Mouse (Mus musculus): ENCODE measurements around the gene Trim80. TPM values are rescaled to one million over a fixed set of nuclear protein-coding genes. Genes with fewer than 3 reads are reported as not detected.

Trim80 gene
- polyA plus RNA-seq, 1 experiment from 2014 or later = 0.14 TPM

DNA sequence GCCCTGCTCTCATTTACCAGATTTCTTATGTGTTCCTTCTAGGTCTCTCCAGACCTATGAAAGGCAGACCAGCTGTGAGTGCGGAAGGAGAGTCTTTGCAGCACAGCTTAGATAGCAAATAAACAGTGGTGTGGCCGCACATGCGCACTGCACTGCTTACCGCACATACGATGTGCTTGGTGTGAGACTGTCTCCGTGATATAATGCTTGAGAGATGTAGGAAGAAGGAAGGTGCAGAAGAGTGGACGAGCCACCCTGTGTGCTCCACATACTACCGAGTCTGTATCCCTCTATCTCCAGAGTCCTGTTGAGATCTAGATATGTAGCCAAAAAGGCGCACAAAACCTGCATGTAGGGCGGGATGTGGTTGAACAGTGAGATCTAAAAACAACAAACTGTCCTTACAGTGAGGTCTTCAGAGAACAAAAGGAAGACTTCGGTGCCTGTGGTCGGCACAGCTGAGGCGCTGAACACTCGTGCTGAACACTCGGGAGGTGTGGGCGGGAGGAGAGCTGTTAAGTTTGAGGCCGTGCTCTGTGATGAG, 33.4 kb upstream of the Trim80 start:
- no peak for ATAC-seq (replicated peaks; ENCODE audit: extremely low read depth, insufficient read depth, low FRiP score)
- 85% methylated on average over 17 of the region's 17 CpGs for WGBS
- Histone ChIP-seq H3K4me1 (ENCODE audit: control insufficient read depth, insufficient read depth, low read length) (peaks cover 16% of the 10 kb centered on the region), H3K4me3 (ENCODE audit: low read length) (no peak overlapping the region), H3K36me3 (ENCODE audit: control insufficient read depth, insufficient read depth) (peaks cover 14% of the 10 kb centered on the region; the same call in 1 of the 2 replicates), H3K4me2 (ENCODE audit: low read depth, low read length) (no peak overlapping the region), H3K9me3 (replicated peaks; ENCODE audit: control insufficient read depth, low read length) (no peaks in the 10 kb centered on the region), H3K27me3 (ENCODE audit: control insufficient read depth, insufficient read depth, low read length) (no peaks in the 10 kb centered on the region), H3K9ac (ENCODE audit: low read length) (no peak overlapping the region), H3K27ac (ENCODE audit: low read length) (peak overlapping the region; percentile 5; the same call in 1 of the 2 replicates)

DNA sequence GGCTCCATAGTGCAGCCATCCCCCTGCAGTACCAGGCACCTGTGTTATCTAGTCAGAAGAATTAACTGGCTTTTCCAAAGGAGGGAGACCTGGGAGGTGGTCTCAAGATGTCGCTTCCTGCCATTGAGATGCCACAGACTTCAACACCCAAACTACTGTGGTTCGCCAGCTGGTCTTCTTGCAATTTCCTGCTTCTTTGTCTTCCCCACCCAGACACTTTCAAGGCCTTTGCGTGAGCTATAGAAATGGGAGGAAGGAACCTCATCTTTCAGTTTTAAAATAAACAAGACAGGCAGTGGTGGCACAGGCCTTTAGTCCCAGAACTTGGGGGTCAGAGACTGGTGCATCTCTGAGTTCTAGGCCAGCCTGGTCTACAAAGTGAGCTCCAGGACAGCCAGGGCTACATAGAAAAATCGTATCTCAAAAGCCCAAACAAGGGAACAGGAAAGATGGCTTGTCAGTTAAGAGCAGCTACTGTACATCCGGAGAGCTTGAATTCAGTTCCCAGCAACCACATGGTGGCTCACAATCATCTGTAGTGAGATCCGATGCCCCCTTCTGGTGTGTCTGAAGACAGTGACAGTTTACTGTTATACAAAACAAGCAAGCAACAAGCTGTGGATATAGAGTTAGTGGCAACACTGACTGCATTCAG, 32.0 kb upstream of the Trim80 start:
- no peak for ATAC-seq (replicated peaks; ENCODE audit: extremely low read depth, insufficient read depth, low FRiP score)
- Histone ChIP-seq H3K9me3 (replicated peaks; ENCODE audit: control insufficient read depth, low read length) (no peaks in the 10 kb centered on the region), H3K9ac (ENCODE audit: low read length) (no peak overlapping the region), H3K36me3 (ENCODE audit: control insufficient read depth, insufficient read depth) (peaks cover 14% of the 10 kb centered on the region; the same call in 1 of the 2 replicates), H3K4me2 (ENCODE audit: low read depth, low read length) (no peak overlapping the region; the same call in 1 of the 2 replicates), H3K27me3 (ENCODE audit: control insufficient read depth, insufficient read depth, low read length) (no peaks in the 10 kb centered on the region), H3K27ac (ENCODE audit: low read length) (peak overlapping the region; percentile 70), H3K4me1 (ENCODE audit: control insufficient read depth, insufficient read depth, low read length) (peaks cover 18% of the 10 kb centered on the region), H3K4me3 (ENCODE audit: low read length) (no peak overlapping the region)
- WGBS = 67% methylated on average over 6 of the region's 6 CpGs

DNA sequence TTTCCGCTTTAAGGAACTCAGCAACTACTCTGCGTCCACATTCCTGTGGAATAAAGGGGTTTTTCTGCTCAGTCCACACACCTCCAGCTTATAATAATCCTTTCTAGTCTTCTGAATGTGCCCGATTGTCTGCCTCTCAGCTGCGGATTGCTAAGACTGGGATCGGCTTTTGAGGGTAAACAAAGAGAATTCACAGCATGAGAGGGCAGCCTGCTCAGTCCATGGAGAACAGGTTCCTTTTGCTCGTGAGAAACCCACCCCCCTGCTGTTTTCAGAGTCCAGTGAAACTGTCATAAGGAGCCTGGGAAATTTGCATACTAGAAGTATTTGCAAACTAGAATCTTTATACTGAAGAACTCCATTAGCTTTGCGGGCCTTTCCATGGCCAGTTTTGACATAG, 30.8 kb upstream of the Trim80 start:
- Histone ChIP-seq H3K4me2 (ENCODE audit: low read depth, low read length) (no peak overlapping the region), H3K27me3 (ENCODE audit: control insufficient read depth, insufficient read depth, low read length) (no peaks in the 10 kb centered on the region), H3K36me3 (ENCODE audit: control insufficient read depth, insufficient read depth) (peaks cover 14% of the 10 kb centered on the region; the same call in 1 of the 2 replicates), H3K9ac (ENCODE audit: low read length) (no peak overlapping the region), H3K9me3 (replicated peaks; ENCODE audit: control insufficient read depth, low read length) (no peaks in the 10 kb centered on the region), H3K27ac (ENCODE audit: low read length) (no peak overlapping the region), H3K4me1 (ENCODE audit: control insufficient read depth, insufficient read depth, low read length) (peaks cover 17% of the 10 kb centered on the region), H3K4me3 (ENCODE audit: low read length) (no peak overlapping the region)
- no peak for ATAC-seq (replicated peaks; ENCODE audit: extremely low read depth, insufficient read depth, low FRiP score)
- 87% methylated on average over 7 of the region's 7 CpGs for WGBS

DNA sequence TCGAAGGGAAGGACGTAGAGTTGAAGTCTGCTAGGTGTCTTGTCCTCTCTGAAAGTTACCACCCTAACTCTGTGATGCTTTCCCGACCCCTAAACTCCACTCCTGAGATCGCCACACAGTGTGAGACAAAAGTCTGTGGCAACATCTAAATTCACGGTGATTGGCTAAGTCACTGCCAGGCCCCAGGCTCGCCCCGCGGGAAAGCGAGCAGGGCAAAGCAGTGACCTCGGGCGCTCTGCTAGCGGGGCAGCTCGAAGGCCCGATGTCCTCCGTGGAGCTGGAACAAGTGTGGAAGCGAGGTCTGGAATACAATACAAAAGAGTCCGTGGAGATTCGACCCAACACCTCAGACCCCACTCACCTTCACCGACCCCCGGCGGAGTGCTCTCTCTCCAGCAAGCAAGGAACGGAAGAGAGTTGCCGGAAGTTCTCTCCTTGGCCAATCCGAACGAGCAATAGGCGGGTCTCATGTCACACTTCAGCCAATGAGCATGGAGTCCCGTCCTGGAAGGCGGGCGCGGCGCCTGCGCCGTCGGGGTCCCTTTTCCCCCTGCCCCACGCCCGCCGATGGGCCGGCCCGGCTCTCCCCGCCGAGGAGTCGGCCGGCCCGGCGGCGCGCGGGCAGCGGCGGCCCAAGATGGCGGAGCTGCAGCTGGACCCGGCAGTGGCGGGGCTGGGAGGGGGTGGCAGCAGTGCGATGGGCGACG, 20.7 kb upstream of the Trim80 start, which contains the start of the genes Atp5h and Kctd2:
Gene Atp5h (minus strand): TSS at position 432 of the 707 bp plus-strand sequence.
Gene Kctd2 (plus strand): TSS at position 598 of the 707 bp plus-strand sequence.
- Histone ChIP-seq H3K4me3 (ENCODE audit: low read length) (peak within 1 kb of the TSS; percentile 96), H3K27me3 (ENCODE audit: control insufficient read depth, insufficient read depth, low read length) (no peaks in the 10 kb centered on the region), H3K9ac (ENCODE audit: low read length) (peak within 1 kb of the TSS; percentile 96), H3K27ac (ENCODE audit: low read length) (peak within 1 kb of the TSS; percentile 93), H3K36me3 (ENCODE audit: control insufficient read depth, insufficient read depth) (peaks cover 28% of the 10 kb centered on the region), H3K4me1 (ENCODE audit: control insufficient read depth, insufficient read depth, low read length) (peaks cover 56% of the 10 kb centered on the region), H3K4me2 (ENCODE audit: low read depth, low read length) (peak within 1 kb of the TSS; percentile 98), H3K9me3 (replicated peaks; ENCODE audit: control insufficient read depth, low read length) (no peaks in the 10 kb centered on the region)
- peak; percentile 95 for ATAC-seq (replicated peaks; ENCODE audit: extremely low read depth, insufficient read depth, low FRiP score)
- under 1% methylated on average over 53 of the region's 56 CpGs for WGBS

DNA sequence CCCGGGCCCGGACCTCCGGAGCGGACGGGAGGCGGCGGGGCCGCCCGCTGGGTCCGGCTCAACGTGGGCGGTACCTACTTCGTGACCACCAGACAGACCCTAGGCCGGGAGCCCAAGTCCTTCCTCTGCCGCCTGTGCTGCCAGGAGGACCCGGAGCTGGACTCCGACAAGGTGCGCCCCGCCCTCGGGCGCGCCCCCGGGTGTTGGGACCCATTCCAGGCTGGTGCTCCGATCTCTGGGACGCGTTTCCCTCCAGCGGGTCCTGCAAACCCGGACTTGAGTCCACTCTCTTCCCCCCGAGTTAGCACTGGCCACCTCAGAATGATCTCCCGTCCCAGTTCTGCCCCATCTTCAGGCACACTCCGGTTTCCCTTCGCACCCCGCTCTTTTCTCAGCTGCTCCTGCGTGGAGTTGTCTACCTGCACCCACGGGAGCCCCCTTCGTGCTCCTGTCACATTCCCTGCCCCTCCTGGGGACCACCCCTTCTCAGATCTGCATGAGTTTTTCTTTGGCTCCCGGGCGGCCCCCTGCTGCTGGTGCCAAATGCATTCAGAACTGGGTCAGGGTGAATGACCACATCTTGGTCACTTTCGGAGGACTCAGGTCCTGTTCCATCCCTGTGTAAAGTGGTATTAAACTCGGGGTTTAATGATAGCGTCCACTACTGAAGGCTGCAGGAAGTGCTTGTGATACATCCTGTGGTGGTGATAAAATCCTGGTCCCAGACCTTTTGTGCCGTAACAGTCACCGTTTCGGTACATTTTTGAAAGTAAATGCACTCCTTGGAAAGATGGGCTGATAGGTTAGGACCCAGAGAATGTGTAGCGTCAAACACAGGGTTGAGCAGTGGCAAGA, 19.8 kb upstream of the Trim80 start:
- peak overlapping the region; percentile 96 for H3K4me3 ChIP-seq (ENCODE audit: low read length)
- peaks cover 28% of the 10 kb centered on the region for H3K36me3 ChIP-seq (ENCODE audit: control insufficient read depth, insufficient read depth)
- H3K4me1 ChIP-seq (ENCODE audit: control insufficient read depth, insufficient read depth, low read length) = peaks cover 47% of the 10 kb centered on the region
- peak overlapping the region; percentile 98 for H3K4me2 ChIP-seq (ENCODE audit: low read depth, low read length)
- WGBS = 1% methylated on average over 43 of the region's 45 CpGs
- ATAC-seq (replicated peaks; ENCODE audit: extremely low read depth, insufficient read depth, low FRiP score) = peak; percentile 72
- peak overlapping the region; percentile 94 for H3K9ac ChIP-seq (ENCODE audit: low read length)
- H3K27me3 ChIP-seq (ENCODE audit: control insufficient read depth, insufficient read depth, low read length) = no peaks in the 10 kb centered on the region
- peak overlapping the region; percentile 91 for H3K27ac ChIP-seq (ENCODE audit: low read length)
- H3K9me3 ChIP-seq (replicated peaks; ENCODE audit: control insufficient read depth, low read length) = no peaks in the 10 kb centered on the region

DNA sequence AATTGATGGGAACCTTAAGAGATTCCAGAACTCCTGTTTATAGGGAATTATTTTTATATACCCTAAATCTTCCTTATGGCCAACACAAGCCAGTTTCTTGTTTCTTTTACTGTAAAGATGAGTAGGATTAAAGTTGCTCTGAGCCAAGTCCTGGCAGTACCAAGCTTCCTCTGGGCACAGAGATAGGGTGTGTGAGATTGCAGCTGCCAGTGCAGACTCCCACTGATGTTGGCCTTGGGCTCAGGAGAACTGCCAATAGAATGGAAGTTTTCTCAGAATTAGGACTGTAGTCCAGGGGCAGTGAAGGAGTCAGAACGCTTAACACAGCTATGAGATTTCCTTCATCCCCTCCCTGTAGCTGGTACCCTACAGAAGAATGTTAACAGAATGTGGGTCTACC, 19.0 kb upstream of the Trim80 start:
- H3K27me3 ChIP-seq (ENCODE audit: control insufficient read depth, insufficient read depth, low read length) = no peaks in the 10 kb centered on the region
- H3K27ac ChIP-seq (ENCODE audit: low read length) = no peak overlapping the region
- WGBS = 55% methylated on average over 1 of the region's 1 CpGs
- peak overlapping the region; percentile 41; the same call in 1 of the 2 replicates for H3K9ac ChIP-seq (ENCODE audit: low read length)
- no peaks in the 10 kb centered on the region for H3K9me3 ChIP-seq (replicated peaks; ENCODE audit: control insufficient read depth, low read length)
- ATAC-seq (replicated peaks; ENCODE audit: extremely low read depth, insufficient read depth, low FRiP score) = no peak
- peak overlapping the region; percentile 96 for H3K4me3 ChIP-seq (ENCODE audit: low read length)
- H3K4me1 ChIP-seq (ENCODE audit: control insufficient read depth, insufficient read depth, low read length) = peaks cover 43% of the 10 kb centered on the region
- peaks cover 25% of the 10 kb centered on the region for H3K36me3 ChIP-seq (ENCODE audit: control insufficient read depth, insufficient read depth)
- peak overlapping the region; percentile 98 for H3K4me2 ChIP-seq (ENCODE audit: low read depth, low read length)

DNA sequence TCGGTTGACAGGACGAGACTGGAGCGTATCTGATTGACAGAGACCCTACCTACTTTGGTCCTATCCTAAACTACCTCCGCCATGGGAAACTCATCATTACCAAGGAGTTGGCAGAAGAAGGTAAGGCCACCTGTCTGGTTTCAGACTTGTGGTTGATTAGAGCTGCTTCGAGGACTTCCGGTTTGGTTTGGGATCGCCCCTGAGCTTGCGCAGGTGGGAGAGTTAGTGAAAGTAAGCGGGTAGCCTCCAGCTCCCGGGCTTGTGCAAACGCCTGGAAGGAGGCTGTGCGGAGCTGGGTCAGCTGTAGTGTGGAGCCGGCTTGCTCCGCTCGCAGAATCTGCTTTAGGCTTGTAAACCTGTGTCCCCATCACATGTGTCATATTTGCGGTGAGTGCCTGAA, 18.4 kb upstream of the Trim80 start:
- no peak overlapping the region for H3K4me3 ChIP-seq (ENCODE audit: low read length)
- H3K27ac ChIP-seq (ENCODE audit: low read length) = no peak overlapping the region
- H3K4me2 ChIP-seq (ENCODE audit: low read depth, low read length) = no peak overlapping the region
- no peak for ATAC-seq (replicated peaks; ENCODE audit: extremely low read depth, insufficient read depth, low FRiP score)
- peaks cover 20% of the 10 kb centered on the region for H3K36me3 ChIP-seq (ENCODE audit: control insufficient read depth, insufficient read depth)
- WGBS = 88% methylated on average over 16 of the region's 16 CpGs
- H3K9me3 ChIP-seq (replicated peaks; ENCODE audit: control insufficient read depth, low read length) = no peaks in the 10 kb centered on the region
- no peak overlapping the region for H3K9ac ChIP-seq (ENCODE audit: low read length)
- no peaks in the 10 kb centered on the region for H3K27me3 ChIP-seq (ENCODE audit: control insufficient read depth, insufficient read depth, low read length)
- peaks cover 38% of the 10 kb centered on the region for H3K4me1 ChIP-seq (ENCODE audit: control insufficient read depth, insufficient read depth, low read length)

DNA sequence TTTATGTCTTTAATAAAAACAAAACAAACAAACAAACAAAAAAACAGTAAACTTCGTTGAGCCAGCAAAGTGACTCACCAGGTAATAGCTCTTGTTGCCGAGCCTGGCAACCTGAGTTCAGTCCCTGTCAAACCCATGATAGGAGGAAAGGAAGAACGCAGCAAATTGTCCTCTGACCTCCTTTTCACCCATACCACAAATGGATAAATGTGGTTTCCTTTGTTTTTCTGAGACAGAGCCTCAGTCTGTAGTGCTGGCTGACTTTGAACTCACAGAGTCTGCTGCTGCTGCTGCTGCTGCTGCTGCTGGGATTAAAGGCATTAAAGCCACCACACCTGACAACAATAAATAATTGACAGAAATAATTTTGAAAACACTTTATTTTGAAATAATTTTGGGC, 17.3 kb upstream of the Trim80 start:
- H3K4me2 ChIP-seq (ENCODE audit: low read depth, low read length) = no peak overlapping the region
- no peak for ATAC-seq (replicated peaks; ENCODE audit: extremely low read depth, insufficient read depth, low FRiP score)
- H3K4me3 ChIP-seq (ENCODE audit: low read length) = no peak overlapping the region
- H3K9me3 ChIP-seq (replicated peaks; ENCODE audit: control insufficient read depth, low read length) = no peaks in the 10 kb centered on the region
- no peaks in the 10 kb centered on the region for H3K27me3 ChIP-seq (ENCODE audit: control insufficient read depth, insufficient read depth, low read length)
- H3K9ac ChIP-seq (ENCODE audit: low read length) = no peak overlapping the region
- WGBS = 75% methylated on average over 3 of the region's 3 CpGs
- H3K4me1 ChIP-seq (ENCODE audit: control insufficient read depth, insufficient read depth, low read length) = peaks cover 30% of the 10 kb centered on the region
- H3K27ac ChIP-seq (ENCODE audit: low read length) = no peak overlapping the region
- H3K36me3 ChIP-seq (ENCODE audit: control insufficient read depth, insufficient read depth) = peaks cover 9% of the 10 kb centered on the region; the same call in 1 of the 2 replicates
